Mouse (Mus musculus): ENCODE results near the gene L1cam. TPM values are rescaled to one million over a fixed set of nuclear protein-coding genes. Genes with fewer than 3 reads are reported as not detected.

L1cam gene
- polyA plus RNA-seq, 1 experiment from 2014 or later = 98.7 TPM

- no peak overlapping the region for H3K4me2 ChIP-seq
- H3K27ac ChIP-seq (replicated peaks) = no peak overlapping the region
- H3K36me3 ChIP-seq = no peaks in the 10 kb centered on the region
- H3K9ac ChIP-seq = no peak overlapping the region
- 64% methylated on average over 3 of the region's 3 CpGs for WGBS
- ATAC-seq (ENCODE audit: low read depth) = no peak
- peaks cover 4% of the 10 kb centered on the region for H3K4me1 ChIP-seq (replicated peaks)
- H3K4me3 ChIP-seq = no peak overlapping the region
- no peaks in the 10 kb centered on the region for H3K27me3 ChIP-seq
- no peaks in the 10 kb centered on the region for H3K9me3 ChIP-seq
These were observed 79.2 kb downstream of the L1cam start for GRCm38 (mm10) chrX:73816596-73817314.

DNA sequence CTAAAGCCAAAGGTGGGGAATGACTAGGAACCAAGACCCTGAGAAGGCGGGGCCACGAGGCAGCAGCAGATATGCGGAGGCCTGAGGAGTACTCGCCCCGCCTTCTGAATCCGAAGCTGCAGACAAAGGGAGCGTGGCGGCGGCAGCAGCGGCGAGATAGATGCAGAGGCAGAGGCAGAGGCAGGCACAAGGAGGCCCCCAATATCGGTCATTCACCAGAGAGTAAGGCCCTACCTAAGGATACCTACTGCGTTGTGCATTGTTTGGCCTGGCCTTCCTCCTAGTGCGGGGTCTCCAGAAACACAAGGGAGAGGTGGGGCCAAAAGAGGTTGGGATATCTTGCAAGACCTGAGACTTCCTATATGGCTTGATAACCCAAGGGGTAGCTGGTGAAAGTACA lies 80.8 kb downstream of the L1cam start:
- Histone ChIP-seq H3K27ac (replicated peaks) (peak overlapping the region; percentile 82), H3K4me1 (replicated peaks) (no peaks in the 10 kb centered on the region), H3K9ac (peak overlapping the region; percentile 69), H3K4me2 (peak overlapping the region; percentile 52), H3K4me3 (peak overlapping the region; percentile 31), H3K36me3 (no peaks in the 10 kb centered on the region), H3K27me3 (no peaks in the 10 kb centered on the region), H3K9me3 (no peaks in the 10 kb centered on the region)
- 21% methylated on average over 14 of the region's 14 CpGs for WGBS
- peak; percentile 86 for ATAC-seq (ENCODE audit: low read depth)

- Histone ChIP-seq H3K4me1 (replicated peaks) (peaks cover 12% of the 10 kb centered on the region), H3K4me3 (no peak overlapping the region), H3K27me3 (no peaks in the 10 kb centered on the region), H3K36me3 (no peaks in the 10 kb centered on the region), H3K9me3 (no peaks in the 10 kb centered on the region), H3K27ac (replicated peaks) (no peak overlapping the region), H3K9ac (no peak overlapping the region), H3K4me2 (no peak overlapping the region)
- 35% methylated on average over 1 of the region's 1 CpGs for WGBS
- ATAC-seq (ENCODE audit: low read depth) = peak; percentile 50; the same call in 1 of the 2 replicates
These were observed 90.1 kb downstream of the L1cam start for GRCm38 (mm10) chrX:73805814-73806213.

Other genes with a start within 250 kb of the L1cam start
- gene Pnck, start 236.0 kb downstream of the L1cam start, polyA plus RNA-seq (2015; fragmentation: Nextera tagmentation; extraction: Ambion mirVana) = 86.2 and 94.4 TPM in 2 replicates
- 7.7 and 7.8 TPM in 2 replicates for gene Slc6a8, start 223.0 kb downstream of the L1cam start, polyA plus RNA-seq (2015; fragmentation: Nextera tagmentation; extraction: Ambion mirVana)
- 147 and 150 TPM in 2 replicates for gene Bcap31, start 179.9 kb downstream of the L1cam start, polyA plus RNA-seq (2015; fragmentation: Nextera tagmentation; extraction: Ambion mirVana)
- 10.3 and 11.1 TPM in 2 replicates for gene Abcd1, start 179.5 kb downstream of the L1cam start, polyA plus RNA-seq (2015; fragmentation: Nextera tagmentation; extraction: Ambion mirVana)
- 0.50 and 0.73 TPM in 2 replicates for gene Plxnb3, start 139.0 kb downstream of the L1cam start, polyA plus RNA-seq (2015; fragmentation: Nextera tagmentation; extraction: Ambion mirVana)
- gene Srpk3, start 121.7 kb downstream of the L1cam start, polyA plus RNA-seq (2015; fragmentation: Nextera tagmentation; extraction: Ambion mirVana) = 2.6 and 5.1 TPM in 2 replicates
- gene Idh3g, start 109.2 kb downstream of the L1cam start, polyA plus RNA-seq (2015; fragmentation: Nextera tagmentation; extraction: Ambion mirVana) = 226 and 232 TPM in 2 replicates
- 144 and 160 TPM in 2 replicates for gene Ssr4, start 109.1 kb downstream of the L1cam start, polyA plus RNA-seq (2015; fragmentation: Nextera tagmentation; extraction: Ambion mirVana)
- 2.6 and 3.2 TPM in 2 replicates for gene Pdzd4, start 71.1 kb downstream of the L1cam start, polyA plus RNA-seq (2015; fragmentation: Nextera tagmentation; extraction: Ambion mirVana)
- gene Avpr2, start 4.0 kb downstream of the L1cam start, polyA plus RNA-seq (2015; fragmentation: Nextera tagmentation; extraction: Ambion mirVana) = 0.14 and 0.15 TPM in 2 replicates
- gene Arhgap4, start 25.8 kb upstream of the L1cam start, polyA plus RNA-seq (2015; fragmentation: Nextera tagmentation; extraction: Ambion mirVana) = 2.8 and 3.2 TPM in 2 replicates
- 97.3 and 112 TPM in 2 replicates for gene Naa10, start 25.8 kb upstream of the L1cam start, polyA plus RNA-seq (2015; fragmentation: Nextera tagmentation; extraction: Ambion mirVana)
- gene Renbp, start 34.7 kb upstream of the L1cam start, polyA plus RNA-seq (2015; fragmentation: Nextera tagmentation; extraction: Ambion mirVana) = 13.2 and 14.3 TPM in 2 replicates
- 44.4 and 48.9 TPM in 2 replicates for gene Hcfc1, start 70.3 kb upstream of the L1cam start, polyA plus RNA-seq (2015; fragmentation: Nextera tagmentation; extraction: Ambion mirVana)
- gene Irak1, start 127.8 kb upstream of the L1cam start, polyA plus RNA-seq (2015; fragmentation: Nextera tagmentation; extraction: Ambion mirVana) = 39.9 and 45.4 TPM in 2 replicates
- gene Opn1mw, start 231.4 kb upstream of the L1cam start, polyA plus RNA-seq (2015; fragmentation: Nextera tagmentation; extraction: Ambion mirVana) = not detected in 2 replicates
- gene Mecp2, start 239.3 kb upstream of the L1cam start, polyA plus RNA-seq (2015; fragmentation: Nextera tagmentation; extraction: Ambion mirVana) = 12.9 and 15.4 TPM in 2 replicates

Measured in neural tube, embryonic 13.5 days (tissue).